Mouse (Mus musculus): Measurements from ENCODE around the gene Tex22. TPM values are rescaled to one million over a fixed set of nuclear protein-coding genes. Genes with fewer than 3 reads are reported as not detected.

Tex22 gene
- polyA plus RNA-seq (2017; shearing (Covaris generic)), result under 1 TPM in 1 of 3 experiments, not detected in 2; 0.30 TPM

DNA sequence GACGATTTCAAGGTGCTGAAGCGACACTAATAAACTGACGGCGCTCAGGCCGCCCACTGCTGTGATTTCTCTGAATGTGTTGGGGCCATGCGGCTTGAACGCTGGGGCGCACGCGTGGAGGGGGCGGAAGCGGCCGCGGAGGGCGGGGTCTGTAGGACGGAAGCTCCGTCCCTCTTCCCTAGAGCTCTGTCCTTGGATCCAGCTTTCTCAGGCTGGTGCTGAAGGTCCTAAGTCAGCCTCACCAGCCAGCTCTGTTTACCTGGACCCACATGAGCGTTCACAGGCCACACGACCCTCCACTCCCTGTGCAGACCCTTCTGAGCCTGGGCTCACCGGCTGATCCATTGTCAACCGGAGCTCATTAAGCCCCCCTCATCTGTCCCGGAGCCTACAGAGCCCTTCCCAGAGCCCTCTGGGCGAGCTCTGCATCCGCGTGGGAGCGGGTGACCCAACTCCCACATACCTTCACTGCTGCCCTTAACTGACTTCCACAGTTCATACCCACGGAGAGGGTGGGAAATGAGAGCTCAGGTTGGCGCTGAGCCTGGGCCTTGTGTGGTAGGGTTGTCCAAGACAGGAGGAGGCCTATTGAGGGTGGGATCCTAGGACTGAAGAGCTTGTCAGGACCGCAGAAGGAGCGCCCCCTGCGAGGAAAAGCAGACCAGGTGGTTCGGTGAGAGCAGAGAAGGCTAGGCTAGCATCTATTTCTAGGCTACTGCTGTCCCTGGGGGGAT lies at the start of gene Tex22:
TSS of gene Tex22 (plus strand) at position 174 of the 734 bp plus-strand sequence.
- ATAC-seq, result peak; percentile 81

DNA sequence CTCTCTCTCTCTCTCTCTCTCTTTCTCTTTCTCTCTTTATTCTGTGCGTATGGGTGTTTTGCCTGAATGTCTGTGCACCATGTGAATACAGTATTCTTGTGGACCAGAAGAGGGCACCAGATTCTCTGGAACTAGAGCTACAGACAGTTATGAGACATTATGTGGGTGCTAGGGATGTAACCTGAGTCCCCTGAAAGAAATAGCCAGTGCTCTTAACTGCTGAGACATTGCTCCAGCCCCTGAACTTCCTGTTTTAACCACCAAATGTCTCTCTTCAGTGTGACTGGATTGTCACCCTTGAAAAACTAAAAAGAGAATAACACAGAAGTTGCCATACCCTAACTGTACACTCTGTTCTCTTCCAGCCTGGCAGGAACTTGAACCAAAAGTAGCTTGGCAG lies 47.7 kb upstream of the Tex22 start:
- no peak for ATAC-seq

DNA sequence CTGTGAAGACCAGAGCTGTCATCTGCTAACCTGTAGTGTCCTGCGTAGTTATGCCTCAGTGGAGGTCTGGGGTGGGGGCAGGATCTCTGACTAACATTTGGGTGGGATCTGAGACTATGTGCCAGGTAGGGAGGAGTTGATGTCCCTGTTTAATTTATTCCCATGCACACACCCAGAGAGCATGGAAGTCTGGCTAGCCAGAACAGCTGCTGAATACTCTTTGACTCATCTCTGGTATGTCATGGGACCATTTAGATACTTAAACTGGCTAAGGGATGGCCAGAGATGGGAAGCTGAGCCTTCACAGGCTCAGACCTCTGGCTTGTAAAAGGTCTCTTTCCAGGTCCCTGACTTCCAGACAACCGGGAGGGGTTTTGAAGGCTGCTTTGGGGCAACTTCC lies 46.8 kb upstream of the Tex22 start:
- ATAC-seq, result no peak

DNA sequence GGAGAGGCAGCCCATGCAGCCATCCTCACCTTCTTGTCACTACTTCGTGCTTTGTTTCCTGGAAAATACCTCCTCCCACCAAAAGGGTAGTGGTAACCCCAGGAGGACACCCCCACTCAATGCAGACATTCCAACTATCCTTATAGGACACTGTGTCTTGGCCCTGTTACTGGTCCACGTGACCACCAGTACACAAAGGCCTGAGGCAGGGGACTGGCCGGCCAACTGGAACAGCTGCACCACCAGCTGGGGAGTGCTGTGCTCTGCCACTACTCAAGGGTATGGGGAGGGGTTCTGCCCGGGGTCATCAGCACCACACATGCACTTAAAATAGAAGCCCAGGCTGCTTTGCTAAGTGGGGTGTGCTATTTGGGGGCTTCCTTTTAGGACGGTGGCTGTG lies 46.2 kb upstream of the Tex22 start:
- ATAC-seq, result no peak

DNA sequence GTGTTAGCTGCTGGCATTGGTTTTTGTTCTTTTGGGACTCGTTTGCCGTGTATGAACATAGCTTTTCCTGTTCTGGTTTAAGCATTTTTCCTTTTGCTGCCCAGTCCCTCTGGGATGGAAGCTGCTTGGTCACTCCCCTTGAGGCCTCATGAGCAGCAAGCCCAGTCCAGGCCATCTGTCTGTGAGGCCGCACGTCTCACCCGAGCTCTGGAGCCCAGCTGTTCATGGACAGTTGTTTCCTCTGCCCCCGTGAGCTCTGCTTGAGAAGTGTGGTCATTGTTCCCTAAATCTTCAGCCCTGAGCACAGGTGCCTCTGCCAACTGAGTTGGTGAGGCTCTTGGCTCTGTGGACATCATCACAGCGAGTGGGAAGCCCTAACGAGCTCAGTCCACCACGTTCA lies 45.4 kb upstream of the Tex22 start:
- ATAC-seq, result no peak

DNA sequence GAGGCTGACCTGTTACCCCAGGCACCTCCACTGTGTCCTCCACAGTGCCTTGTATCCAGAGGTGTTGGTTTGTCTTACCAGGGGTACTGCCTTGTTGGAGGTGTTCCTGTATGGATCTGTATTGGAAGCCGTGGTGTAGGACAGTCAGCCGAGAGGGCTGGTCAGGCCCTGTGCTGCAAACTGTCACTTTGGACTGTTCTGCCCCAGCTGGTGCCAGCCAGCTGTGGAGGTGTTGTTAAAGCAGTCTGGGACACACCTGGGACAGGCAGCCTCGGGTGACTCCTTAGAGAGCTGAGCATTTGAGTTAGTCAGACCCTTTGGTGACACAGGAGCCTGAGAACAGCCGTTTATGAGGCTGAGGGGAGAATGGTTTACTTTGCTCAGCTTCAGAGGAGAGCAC lies 44.3 kb upstream of the Tex22 start:
- ATAC-seq, result no peak

DNA sequence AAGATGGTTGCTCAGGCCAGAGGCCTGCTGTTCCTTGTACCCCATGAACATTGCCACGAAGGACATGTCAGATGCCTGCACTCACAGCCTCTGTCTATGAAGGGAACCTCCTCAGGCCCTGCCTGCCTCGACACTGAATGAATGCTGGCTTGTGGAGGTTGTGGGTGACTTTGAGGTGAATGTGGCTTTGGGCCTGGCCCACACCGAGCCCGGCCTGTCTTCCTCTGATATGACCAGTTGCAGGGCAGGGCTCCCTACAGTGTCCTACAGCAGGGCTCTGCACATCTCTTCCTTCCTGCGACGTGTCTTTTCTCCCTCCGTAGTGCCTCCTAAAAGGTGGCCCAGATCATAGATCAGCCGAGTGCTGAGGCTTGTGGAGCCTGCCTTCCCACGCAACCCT lies 43.3 kb upstream of the Tex22 start:
- no peak for ATAC-seq

DNA sequence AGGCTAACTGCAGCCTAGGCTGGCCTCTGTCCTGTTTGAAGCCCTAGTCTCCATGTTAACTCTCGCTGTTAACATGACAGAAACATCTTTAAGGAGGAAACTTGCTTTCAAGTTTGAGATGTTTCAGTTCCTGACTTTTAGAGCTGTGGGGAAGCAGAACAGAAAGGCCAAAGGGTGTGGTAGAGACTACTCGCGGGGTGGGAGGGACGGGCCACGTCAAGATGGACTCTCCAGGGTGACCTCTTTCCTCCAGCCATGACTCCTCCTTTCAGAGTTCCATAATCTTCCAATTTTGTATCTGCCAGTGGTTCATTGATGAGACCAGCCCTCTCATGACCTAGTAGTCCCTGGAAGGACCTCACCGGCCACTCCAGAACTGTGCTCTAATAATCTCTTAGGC lies 42.9 kb upstream of the Tex22 start:
- no peak for ATAC-seq

DNA sequence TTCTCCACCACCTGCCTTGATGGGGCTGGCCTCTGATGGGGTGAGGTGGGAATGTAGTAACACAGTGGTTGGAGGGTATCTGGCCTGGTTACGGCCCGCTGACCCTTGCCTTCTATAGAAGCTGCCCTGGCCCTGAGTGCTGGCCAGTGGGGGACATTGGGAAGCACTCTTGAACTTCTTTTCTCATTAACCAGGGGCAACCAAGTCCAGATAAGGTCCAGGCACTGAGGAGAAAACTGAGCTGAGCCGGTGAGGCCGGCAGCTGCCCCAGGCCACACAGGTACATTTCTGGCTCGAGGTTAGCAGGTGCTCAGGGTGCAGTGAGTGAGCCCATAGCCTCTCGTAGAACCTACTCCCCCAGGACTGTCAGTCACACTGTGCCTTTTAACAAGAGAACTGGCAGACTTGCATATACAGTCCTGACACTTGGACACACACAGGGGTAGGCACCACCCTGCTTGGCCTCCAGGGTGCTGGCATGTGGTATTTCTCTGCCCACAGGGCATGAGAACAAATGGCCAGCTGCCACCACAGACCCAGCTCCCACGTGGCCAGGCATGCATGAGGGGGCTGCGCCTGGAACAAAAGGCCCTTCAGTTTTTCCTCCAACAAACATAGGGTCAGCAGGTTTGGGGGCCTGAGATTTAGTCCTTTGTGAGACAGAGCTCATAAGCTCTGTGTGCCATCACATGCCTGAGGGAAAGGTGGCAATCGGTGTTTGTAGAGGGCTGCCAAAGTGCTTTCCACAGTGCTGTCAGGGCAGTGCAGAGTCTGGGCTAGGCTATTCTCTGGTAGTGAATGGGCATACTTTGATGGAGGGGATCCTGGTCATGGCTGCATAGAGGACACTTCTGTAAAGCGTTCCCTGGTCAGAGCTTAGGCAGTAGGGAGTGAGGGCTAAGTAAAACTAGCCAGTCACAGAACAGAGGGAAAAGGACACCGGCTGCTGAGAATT lies 41.7 kb upstream of the Tex22 start:
- no peak for ATAC-seq

DNA sequence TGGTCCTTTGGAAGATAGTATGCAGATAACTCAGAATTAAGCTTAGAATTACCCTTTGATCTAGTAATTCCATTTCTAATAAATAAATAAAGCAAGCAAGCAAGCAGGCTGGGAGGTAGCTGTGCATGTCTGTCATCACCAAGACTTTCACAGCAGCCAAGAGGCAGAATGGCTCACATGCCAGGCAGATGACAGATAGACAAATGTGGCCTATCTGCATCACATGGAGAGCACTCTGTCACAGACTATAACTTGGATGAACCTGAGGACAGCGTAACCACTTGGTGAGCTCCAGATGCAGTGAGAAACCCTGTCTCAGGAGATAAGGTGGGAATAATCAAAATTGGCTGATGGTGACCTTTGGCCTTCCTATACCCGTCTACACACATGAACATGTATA lies 39.2 kb upstream of the Tex22 start:
- ATAC-seq, result no peak

DNA sequence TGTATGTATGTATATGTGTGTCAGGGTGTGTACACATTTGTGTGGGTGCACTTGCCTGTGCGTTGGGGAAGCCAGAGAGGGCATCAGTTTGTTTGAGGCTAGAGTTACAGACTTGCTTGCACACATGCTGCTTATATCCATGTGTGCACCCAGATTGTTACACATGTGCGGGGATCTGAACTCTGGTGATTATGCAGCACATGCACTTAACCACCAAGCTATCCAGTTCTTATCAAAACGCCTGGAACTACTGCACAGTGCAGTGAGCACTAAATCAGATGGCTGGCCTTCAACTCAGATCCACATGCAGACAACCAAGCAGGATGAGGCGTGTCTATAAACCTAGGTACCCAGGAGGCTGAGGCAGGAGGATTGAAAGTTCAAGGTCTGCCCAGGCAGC lies 37.3 kb upstream of the Tex22 start:
- ATAC-seq, result no peak

DNA sequence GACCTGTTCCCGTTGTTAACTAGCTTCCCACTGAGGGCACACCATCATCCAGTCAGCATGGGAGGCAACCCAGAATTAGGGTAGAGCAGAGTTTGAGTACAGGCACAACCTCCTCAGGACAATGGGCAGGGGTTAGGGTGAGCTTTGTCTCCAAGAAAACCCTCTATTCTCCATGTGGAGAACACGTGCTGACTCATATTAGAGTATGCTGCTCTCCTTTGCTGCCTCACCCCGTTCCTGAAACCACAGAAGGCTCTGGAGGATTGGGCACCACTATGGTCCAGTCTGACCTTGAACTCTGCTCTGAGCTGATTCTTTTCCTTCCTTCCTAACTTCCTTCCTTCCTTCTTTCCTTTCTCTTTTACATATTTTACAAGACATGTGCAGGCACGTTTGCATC lies 35.9 kb upstream of the Tex22 start:
- ATAC-seq, result no peak

DNA sequence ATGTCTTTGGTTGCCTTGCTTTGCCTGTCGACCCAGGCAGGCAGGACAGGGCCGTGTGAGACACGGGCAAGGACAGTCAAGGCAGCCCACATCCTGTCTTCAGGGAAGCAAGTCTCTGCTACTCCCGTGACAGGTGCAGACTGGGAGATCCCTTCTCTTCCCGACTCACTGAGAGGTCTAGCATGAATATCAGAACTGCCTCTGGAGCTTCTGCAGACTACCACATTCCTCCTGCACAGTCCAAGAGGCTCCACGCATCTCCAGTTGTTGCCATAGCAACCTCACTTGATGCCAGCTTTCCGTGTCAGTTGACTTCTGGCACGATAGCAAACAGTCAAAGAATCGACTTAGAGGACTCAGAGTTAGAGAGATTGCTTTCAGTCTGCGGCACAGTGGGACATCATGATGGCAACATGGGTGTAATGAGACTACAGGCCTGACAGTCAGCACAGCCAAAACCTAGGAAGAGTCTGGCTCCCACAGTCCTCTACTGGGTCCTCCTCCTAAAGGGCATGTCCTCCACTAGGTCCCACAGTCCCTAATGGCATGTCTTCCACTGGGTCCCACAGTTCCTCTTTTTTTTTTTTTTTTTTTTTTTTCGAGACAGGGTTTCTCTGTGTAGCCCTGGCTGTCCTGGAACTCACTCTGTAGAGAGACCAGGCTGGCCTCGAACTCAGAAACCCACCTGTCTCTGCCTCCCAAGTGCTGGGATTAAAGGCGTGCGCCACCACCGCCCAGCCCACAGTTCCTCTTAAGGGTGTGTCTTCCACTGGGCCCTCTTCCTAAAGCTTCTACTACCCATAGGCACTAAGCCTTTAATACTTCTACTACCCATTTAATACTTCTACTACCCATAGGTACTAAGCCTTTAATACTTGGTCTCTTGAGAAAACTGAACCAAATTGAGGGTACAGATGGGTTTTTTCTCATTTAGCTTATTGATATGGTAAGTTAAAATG lies 32.5 kb upstream of the Tex22 start:
- ATAC-seq, result peak; percentile 51

DNA sequence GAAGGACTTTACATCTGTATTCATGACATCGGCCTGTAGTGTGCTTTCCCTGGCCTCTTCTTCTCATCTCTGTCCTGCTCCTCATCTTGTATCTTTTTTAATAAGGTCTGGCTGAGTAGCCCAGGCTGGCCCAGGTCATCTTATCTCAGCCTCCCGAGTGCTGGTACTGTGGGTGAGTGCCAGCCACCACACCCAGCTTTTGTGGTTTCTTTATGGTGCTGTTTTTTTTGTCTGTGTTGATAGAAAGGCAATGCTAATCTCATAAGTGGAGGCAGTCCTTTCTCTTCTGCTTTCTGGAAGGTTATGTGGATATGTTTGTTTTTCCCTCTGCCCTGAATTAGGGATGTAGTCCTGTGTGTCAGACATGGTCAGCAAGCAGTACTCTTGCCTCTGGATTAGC lies 31.8 kb upstream of the Tex22 start:
- ATAC-seq, result no peak

DNA sequence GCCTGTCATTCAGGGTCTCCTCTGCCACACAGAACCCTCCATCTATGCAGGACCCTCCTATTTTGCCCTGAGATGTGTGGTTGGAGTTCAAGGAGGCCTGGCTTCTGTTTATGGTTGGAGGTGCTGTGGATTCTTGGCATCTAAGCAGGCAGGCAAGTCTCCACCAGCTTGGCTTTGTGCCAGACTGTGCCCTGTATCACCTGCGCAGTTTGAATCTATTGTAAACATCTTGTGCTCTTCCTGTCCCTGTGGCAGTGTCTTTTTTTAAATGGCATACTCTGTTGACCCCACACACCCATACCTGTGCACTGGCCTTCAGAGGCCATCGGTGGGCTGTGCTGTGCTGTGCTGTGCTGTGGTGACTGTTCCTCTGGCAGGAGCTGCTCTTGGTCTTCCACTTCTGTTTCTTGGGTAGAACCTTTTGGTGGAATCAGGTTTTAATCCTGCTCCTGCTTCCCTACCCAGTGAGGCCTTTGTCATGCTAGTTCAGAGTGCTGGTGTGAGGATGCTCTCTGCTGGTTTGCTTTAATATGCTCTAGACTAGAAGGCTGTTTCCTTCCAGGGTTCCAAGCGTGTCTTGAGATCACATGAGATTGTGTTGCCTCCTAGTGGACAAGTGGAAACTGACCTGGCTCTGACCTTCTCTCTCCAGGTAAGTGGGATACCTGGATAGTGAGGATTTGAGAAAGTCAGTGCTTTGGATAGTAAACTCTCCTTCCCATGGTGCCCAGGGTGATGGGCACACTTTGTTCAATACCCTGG lies 29.2 kb upstream of the Tex22 start:
- no peak for ATAC-seq

DNA sequence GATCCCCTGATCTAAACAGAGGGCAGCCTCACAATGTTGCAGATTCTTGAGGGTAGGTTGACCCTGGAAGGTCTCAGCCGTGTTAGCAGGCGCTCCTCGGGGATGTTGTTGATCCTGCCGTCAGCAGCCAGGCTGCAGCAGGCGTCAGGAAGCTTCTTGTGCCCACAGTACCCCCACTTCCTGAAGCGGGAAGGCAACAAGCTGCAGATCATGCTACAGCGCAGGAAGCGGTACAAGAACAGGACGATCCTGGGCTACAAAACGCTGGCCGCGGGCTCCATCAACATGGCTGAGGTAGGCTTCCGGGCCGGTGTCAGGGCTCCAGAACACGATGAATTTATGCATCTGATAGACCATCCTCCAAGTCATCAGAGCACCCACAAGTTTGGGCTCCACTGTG lies 27.4 kb upstream of the Tex22 start:
- ATAC-seq, result peak; percentile 39

DNA sequence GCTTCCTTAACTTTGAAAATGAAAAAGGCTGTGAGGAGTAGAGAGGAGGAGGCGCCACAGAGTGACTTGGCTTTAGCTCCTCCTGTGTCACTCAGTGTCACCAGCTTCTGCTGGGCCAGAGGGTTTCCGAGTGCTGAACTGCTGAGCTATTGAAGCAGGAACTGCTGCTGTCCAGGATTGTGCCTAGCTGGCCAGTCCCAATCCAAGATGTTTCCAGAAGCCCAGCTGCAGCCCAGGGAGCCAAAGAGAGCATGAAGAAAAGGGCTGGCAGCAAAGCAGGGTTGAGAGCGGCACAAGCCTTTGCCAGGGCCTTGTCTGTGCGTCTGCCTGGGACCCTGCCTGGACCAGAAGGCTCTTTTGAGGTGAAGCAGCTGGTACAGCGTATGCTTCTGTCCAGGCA lies 26.2 kb upstream of the Tex22 start:
- ATAC-seq, result no peak

DNA sequence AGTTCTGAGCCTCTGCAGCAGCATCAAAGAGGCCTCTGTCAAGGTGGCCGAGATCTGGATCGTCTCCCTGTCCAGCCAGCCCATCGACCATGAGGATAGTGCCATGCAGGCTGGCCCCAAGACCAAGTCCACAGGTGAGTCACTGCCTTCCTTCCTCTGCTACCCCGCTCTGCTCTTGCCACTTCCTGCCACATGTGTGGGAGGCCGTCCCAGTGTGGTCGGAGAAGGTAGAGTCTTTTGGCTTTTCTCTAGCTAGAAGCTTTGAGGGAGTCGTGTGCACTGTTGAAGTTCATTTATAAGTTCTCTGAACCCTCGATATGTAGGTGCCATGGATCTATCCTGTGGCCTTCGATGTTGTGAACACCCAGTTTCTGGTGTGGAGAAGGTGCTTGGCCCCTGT lies 24.5 kb upstream of the Tex22 start:
- ATAC-seq, result peak; percentile 79

DNA sequence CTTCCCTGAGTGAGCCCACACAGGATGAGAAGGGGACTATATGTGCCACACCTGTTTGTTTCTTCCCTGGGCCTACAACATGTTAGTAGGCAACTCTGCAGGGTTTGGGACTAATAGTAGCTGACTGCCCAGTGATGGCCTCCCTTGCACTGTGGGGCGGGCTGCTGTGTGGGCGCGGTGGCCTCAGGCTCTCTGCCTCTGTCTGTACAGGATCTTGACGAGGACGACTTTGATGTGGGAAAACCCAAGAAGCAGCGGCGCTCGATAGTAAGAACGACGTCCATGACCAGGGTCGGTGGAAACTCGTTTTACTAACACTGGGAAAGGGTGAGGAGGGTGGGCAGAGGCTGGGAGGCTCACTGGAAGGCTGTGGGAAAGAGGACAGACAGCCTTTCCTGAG lies 23.6 kb upstream of the Tex22 start:
- peak; percentile 55 for ATAC-seq

DNA sequence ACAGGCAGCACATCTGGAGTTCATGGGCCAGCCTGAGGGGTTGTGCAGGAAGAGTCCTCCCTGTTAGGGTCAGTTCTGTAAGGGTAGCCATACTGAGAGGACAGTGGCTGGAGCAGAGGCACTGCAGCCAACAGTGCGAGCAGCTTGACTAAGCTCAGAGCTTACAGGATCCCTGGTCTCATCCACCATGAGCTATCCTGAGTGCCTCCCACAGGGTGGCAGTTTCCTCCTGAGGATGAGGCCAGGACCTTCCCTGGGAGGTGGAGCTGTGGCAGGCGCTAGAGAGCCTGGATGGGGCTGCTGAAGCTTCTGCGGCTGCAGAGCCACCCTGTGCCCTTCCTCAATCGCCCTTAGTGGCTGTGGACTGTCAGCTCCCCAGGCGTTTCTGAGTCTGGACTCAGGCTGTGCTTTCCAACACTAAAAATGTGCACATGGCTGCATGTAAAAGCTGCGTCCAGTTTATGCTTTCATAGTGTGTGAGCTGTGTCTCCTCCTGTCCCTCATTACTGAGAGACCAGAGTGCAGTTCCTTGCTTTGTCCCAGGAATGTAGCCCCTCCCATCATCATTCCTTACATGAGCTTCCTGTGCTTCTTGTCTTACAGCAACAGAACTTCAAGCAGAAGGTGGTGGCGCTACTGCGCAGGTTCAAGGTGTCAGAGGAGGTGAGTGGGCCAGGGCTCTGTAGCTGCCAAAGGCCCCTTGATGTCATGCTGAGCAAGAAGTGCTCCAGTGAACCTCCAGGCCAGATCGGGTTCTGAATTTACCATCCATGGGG lies 22.5 kb upstream of the Tex22 start:
- no peak for ATAC-seq

DNA sequence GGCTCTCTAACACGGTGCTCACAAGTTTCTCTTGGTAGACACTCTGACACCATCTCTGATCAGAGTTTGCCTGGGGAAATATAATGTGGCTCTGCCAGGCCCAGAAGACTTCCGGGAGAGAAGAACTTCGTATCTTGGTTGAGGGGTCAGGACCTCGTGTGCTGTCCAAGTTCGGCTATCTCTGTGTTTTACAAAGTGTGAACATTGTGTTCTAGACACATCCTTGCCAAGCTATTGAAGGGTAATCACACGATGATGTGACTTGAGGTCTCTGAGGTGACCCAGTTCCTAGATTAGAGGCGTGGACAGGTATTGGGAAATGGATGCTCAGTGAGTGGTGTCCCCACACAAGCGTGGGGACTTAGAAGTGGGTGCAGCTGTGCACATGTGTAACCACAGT lies 18.2 kb upstream of the Tex22 start:
- ATAC-seq, result no peak

All from inflammation-experienced regulatory T-cells, adult 6 months (primary cell).